Mouse (Mus musculus) retina, postnatal 7 days (tissue): ENCODE measurements around the gene Btbd6.
A peak's percentile ranks its signal among the peaks of the same experiment; 100 is the strongest.

Experiments
- DNase-seq: peaks from one replicate; pipeline ENCODE4 v3.0.0-alpha.2; 2012; ENCODE audit warnings: low read depth, low spot score

The Btbd6 gene

DNA sequence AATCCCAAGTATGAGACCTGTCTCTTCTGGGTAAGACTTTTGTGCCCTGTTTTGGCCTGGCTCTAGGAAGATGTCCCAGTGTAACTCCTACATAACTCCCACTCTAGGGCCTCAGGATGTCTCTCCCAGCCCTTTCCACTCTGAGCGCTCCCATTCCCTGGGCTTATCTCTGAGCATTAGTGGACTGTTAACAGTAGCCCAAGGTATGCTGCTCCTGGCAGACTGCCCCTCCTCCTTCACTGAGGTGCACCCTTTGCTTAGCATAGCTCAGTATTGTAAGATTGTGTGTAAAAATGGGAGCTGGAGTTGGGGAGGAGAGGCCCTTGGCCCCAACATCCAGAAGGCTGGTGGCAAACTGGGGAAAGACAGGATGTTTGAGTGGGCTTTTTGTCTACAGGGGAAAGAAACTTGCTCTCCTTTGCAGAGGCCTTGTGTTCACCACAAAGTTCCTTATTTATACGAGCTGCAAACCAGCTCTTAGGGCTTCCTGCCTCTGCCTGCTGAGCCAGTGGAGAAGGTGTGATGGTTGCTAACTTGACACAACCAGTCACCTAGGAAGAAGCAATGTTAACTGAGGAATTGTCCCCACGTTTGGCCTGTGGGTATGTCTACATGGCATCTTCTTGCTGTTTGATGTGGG is 23.2 kb upstream of the Btbd6 start:
- no peak for DNase-seq

DNA sequence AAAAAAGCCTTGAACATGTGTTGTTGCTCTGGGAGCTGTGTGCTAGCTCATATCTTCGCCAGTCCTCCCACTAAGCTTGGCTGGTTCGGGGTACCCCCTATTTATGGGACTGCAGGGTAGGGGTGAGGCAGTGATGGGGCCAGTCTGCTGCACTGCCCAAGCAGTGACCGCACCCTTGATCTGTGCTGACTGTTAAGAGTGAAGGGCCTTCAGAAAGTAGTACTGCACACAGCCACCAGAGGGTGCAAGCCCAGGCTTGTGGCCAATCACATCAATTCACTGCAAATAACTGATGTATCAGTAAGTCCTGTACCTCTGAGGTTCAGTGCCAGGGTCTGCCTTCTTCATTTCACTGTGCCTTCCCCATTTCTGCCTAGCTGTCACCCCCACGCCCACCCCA is 20.5 kb upstream of the Btbd6 start:
- no peak for DNase-seq

DNA sequence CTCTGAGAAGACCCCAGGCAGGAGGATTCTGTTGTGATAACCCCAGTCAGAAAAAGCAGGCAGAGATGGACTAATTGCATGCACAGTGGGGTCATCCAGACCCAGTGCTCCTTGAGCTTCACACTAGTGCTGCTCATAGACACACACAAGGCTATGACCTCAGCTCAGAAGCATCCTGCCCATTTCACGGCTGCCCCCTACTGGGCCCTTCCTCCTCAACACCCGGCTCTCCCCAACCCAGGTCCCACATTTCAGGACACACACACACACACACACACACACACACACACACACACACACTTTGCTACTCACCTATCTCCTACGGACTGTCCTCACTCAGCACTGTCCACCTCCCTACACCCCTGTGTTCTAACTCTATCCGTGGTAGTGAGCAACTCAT is 18.0 kb upstream of the Btbd6 start:
- DNase-seq: no peak

DNA sequence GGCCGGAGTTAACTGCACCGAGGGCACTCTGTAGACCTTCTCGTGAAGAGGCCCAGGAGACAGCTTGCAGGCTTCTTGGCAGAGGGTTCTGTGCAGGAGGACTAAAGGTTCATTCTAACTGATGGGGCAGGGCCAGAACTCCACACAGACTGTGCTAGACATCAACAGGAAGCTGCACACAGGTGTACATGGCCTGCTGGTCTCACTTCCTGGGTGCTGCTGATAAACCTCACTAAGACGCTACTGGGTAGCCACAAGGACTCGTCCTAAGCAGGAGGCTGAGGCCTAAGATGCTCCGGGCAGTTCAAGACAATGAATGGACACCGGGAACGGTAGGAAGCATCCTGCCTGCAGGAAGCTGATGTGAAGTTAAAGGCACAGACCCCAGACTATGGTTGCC is 16.9 kb upstream of the Btbd6 start:
- no peak for DNase-seq

- DNase-seq: no peak
These were observed 14.9 kb upstream of the Btbd6 start for GRCm38 (mm10) chr12:112961428-112961827.

- DNase-seq: no peak
These were observed 14.4 kb upstream of the Btbd6 start for GRCm38 (mm10) chr12:112961872-112962271.

DNA sequence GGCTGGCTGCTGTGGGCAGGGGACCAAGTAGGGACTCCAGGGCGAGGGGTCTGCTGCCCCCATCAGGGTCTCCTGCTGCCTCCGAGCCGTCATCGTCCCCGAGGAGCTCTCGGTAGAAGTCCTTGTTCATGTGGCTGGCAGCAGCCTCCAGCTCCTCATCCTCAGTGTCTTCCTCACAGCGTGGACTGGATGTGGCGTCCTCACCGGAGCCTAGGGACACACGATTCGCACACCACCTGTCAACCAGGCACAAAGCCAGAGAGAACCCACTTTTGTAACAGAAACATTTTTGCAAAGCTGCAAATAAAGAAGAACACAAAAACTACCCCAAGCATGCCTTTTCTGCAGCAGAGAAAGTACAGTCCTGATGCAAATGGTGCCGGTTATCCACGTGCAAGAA is 10.5 kb upstream of the Btbd6 start:
- no peak for DNase-seq

GRCm38 (mm10) chr12:112968943-112969342 is 7.3 kb upstream of the Btbd6 start:
- DNase-seq: no peak

- DNase-seq: no peak
These were observed 6.7 kb upstream of the Btbd6 start for GRCm38 (mm10) chr12:112969616-112970015.

GRCm38 (mm10) chr12:112974736-112975135 is 1.5 kb upstream of the Btbd6 start:
- DNase-seq: no peak

GRCm38 (mm10) chr12:112977156-112977555 is 874 bp downstream of the Btbd6 start:
- no peak for DNase-seq

DNA sequence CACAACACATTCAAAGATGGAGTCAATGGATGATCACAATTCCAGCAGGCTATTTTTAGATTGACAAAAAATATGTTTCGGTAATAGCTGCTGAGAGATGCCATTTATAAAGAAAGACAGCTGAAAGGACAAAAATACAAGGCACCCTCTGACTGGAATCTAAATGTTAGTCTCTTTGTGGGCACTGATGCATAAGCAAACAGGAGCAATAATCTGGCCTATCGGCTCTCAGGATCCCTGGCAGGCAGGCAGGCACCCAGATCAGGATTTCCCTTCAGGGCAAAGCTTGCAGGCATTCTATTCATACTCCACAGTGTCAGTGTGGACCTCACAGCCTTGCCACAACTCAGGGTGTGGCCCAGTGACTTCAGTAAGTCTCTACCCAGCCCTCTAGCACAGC is 5.7 kb downstream of the Btbd6 start:
- no peak for DNase-seq

- DNase-seq: no peak
These were observed 9.1 kb downstream of the Btbd6 start for GRCm38 (mm10) chr12:112985346-112985745.

GRCm38 (mm10) chr12:112987877-112988276 is 11.6 kb downstream of the Btbd6 start:
- DNase-seq: no peak

DNA sequence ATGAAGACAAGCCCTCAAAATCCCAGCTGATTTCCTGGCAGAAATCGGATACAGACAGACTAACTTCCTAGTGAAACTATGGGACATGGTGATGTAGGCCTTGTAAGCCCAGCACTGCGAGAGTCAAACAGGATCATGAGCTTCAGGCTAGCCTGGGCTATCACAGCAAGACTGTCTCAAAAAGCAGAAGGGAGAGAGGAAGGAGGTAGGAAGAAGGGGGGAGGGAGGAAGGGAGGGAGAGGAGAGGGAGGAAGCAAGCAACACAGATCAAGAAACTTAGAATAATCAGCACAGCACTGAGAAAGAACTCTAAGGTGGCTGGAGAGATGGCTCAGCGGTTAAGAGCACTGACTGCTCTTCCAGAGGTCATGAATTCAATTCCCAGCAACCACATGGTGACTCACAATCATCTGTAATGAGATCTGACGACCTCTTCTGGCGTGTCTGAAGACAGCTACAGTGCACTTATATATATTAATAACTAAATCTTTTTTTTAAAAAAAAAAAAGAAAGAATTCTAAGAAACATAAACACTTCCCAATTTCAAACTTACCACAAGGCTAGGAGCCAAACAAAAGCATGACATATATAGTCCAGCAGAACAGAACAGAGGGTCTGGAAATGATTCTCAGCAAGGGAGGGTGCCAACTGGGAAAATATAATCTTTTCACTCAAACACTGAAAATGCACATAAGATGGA is 14.6 kb downstream of the Btbd6 start:
- DNase-seq: no peak

GRCm38 (mm10) chr12:112991444-112991843 is 15.2 kb downstream of the Btbd6 start:
- DNase-seq: no peak

- no peak for DNase-seq
These were observed 17.9 kb downstream of the Btbd6 start for GRCm38 (mm10) chr12:112994153-112994552.

DNA sequence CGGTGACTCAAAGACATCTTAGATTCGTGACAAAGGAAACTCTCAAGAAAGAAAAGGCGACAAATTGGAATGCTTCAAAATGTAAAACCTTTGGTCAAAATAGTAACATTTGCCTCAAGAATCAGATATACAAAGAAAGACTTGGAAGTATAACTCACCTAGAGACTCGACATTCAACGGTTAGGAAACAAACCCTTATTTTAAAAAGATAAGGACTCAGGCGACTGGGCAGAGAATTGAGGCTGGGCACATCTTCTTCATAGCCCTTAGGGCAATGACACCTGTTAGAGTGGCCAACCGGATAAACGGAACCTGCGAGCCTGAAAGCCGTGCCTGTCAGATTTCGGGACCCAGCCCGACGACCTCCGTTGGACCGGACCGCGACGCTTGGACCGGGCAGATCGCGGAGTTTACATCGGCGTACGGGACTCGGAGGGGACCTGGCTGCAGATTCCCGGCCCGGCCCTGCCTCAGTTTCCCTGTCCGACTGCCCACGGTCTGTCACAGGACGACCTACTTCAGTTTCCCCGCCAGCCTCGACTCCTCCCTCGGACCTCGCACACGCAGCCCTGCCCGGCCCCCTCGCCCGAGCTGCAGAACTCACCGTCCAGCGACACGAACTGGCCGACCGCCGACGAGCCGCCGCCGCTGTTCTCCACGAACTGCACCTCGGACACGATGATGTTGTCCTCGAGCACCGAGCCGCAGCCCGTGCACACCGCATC is 23.4 kb downstream of the Btbd6 start:
- DNase-seq: no peak

GRCm38 (mm10) chr12:113000294-113001132 is 24.2 kb downstream of the Btbd6 start, which contains the start of gene Brf1:
Gene Brf1 (minus strand): TSS chr12:113000704.
- DNase-seq: peak; percentile 97

DNA sequence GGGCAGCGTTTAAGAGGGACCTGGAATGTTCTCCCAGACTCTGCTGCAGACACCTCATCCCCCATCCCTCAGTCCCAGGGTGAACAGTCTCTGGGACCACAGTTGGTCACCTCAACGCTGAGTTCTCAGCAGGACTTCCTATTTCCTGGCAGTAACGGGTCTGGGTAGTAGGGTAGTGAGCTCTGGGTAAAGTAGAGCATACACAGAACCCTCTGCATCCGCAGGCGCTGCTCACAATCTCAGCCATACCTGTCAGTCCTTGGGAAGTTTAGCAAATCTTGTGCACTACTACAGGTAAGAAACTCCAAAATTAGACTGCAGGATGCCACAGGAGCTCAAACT is 24.8 kb downstream of the Btbd6 start:
- DNase-seq: no peak

DNA sequence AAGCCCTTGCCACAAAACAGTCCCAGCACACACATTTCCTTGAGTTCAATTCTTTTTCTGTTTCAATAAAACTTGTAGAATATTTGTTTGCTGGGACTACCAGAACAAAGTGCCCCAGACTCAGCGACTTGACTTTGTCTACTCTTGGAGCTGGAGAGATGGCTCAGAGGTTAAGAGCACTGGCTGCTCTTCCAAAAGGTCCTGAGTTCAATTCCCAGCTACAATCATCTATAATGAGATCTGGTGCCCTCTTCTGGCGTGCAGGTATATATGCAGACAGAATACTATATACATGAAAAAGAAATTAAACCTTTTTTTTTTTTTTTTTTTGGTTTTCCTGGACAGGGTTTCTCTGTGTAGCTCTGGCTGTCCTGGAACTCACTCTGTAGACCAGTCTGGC is 26.4 kb downstream of the Btbd6 start:
- no peak for DNase-seq

DNA sequence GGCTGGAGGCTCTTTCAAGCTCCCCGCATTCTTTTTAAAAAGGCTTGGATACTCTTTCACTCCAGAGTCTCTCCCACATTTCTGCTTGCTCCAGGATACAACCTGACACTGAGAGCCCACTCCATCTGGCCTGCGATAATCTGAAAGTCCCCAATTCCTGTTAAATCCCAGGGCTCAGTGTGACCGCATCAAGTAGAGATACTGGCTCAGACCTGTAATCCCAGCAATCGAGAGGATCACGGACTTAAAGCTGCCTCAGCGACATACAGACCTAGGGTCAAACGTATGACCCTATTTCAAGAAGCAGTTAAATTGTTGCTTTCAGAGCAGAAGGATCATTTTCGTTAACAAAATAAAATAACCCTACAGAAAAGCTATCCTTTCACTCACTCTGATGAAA is 27.7 kb downstream of the Btbd6 start:
- DNase-seq: peak; percentile 46
